Mouse (Mus musculus): ENCODE measurements around the gene Cdpf1.

The Cdpf1 gene

DNA sequence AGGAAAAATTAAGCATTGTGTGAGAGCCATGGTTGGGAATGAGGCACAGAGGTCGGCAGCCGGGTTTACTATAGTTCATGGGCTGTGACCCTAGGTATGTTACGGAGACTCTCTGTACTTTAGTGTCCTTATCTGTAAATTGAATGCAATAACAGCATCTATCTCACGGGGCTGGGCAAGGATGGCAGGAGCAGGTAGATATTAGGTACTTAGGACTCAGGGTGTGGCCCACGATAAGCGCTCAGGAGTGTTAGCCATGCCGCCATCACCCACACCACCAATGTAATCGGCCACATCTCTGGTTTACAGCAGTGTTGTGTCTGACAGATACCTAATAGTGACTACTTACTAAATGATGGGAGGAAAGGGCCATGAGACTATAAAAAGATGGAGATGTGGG lies 42.5 kb downstream of the Cdpf1 start:
- DNase-seq (ENCODE audit: extremely low read depth, low read depth, low spot score), result no peak

DNA sequence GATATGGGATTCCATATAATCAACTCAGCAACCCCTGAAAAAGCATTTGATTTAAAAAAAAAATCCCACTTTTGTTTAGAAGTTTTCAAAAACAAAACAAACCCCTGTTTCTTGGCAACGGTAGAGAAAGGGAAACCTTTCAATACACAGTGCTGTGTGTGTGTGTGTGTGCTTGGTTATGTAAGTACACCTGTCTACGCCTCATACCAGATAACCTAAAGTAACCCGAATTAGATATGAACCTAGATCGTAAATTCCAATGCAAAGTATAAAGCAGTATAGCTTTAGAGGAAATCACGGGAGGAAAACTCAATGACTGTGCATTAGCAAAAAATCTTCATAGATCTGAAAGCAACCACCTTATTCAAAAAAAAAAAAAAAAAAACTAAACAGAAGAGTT lies 44.8 kb downstream of the Cdpf1 start:
- DNase-seq (ENCODE audit: extremely low read depth, low read depth, low spot score), result no peak

DNA sequence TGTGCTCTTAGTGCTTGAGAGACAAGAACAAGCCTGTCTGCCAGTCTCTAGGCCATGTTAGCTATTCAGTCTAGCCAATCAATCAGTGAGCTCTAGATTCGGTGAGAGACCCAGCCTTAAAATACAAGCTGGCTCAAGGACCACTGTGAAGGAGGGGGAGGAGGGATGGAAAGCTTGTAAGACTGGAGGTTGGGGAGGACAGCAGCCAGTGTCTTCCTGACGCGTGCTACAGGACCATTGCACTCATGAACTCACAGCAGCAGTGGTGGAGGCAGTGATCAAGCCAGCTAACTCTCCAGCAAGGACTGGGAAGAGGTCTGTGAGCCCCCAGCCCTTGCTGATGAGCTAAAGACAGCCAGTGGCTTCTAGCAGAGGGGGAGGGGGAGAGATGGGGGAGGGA lies 46.5 kb downstream of the Cdpf1 start:
- DNase-seq (ENCODE audit: extremely low read depth, low read depth, low spot score), result no peak

DNA sequence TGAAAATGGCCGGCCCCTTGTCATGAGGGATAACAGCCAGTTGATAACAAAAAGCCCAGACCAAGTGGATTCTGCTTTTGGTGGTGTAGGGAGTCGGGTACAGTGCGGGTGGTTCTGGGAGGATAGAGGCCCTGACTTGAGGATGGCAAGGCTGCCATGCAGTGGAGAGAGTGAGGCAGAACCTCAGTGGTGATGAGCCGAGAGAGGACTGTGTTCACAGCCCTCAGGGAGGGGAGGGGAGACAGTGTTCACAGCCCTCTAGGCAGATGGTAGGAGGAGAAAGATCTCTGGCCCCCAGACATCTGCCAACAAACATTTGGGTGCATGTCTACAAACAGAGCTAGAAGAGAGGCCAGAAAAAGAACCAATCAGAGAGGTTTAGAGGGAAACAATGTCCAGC lies 48.7 kb downstream of the Cdpf1 start:
- DNase-seq (ENCODE audit: extremely low read depth, low read depth, low spot score), result no peak

DNA sequence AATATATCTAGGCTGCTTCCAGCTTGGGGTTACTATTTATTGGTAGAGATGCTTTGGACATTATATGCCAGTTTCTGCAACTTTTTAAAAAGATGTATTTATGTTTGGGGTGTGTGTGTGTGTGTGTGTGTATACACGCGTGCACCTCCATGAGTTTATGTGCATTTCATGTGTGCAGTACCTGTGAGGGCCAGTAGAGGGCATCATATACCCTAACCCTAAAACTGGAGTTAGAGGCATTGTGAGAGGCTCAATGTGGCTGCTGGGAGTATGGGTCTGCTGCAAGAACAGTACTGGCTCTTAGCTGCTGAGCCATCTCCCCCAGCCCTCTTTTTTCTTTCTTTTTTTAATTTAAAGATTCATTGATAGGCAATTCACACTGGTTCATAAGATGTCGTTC lies 53.7 kb downstream of the Cdpf1 start:
- DNase-seq (ENCODE audit: extremely low read depth, low read depth, low spot score), result no peak
